Mouse (Mus musculus): ENCODE results near the gene Hmcn1.

Hmcn1 gene

DNA sequence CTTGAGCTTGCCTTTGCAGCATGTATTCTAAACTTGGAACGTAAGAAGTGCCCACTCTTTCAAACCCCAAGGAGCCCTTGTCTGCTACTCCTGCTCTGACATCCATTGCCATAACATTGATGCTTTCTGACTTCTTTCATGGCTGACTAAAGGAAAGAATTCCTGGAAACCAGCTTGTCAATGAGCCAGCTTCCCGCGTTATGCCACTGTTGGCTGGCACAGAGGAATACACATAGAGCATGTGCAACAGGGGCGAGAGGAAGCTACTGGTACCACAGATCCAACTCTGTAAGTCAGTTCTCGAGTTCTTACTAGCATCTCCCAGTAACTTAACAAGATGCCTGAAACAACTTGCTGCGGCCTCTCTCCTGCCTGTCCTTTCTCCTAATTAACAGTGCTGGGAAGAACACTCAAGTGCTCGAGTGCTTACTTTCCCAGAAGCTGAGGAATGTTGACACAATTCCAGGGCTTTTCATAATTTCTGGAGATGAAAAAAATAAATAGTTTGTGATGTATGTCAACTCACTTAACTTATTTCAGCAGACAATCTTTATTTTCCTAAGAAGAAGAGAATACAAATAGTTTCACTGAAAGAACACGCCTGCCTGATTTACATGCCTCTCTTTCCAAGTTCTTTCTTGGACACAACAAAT, 192.5 kb downstream of the Hmcn1 start:
- in situ Hi-C loops (cut with MboI; ENCODE audit: low sequenced_read_pairs) = no loop called here

DNA sequence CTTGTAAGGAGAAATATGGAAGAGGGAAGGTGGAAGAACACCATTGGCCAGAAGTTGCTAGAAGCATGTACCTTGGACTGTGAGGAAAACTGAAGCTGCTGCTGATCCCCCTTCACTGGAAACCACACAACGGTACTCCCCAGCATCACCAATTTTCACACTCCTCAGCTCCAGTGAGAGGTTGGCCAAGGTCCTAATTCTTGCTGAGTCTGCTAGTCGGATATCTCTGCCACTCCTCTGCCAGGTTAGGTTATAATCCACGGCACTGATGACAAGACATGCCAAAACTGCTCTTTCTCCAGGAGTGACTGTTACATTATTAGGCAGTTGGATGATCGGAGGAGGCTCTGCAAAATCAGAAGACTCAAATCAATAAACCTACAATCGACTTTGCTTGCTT, 194.6 kb downstream of the Hmcn1 start:
- in situ Hi-C loops (cut with MboI; ENCODE audit: low sequenced_read_pairs) = no loop called here

DNA sequence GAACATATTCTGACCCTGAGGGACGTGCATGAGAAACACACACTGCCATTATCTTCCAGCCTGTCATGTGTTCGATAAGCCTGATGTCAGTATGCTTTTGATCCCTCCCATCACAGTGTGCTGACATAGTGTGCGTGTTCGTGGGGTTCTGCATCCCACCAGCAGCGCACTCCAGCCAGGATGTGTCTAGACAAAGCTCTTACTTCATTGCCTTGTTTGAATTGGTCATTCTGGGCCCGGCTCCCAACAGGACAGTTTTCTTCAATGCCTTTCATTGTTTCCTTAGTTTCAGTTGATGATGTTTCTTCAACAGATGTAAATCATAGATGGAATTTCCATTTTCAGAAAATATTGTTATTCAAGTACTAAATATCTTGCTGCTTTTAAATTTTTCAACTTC, 206.5 kb downstream of the Hmcn1 start:
- in situ Hi-C loops (cut with MboI; ENCODE audit: low sequenced_read_pairs) = no loop called here

DNA sequence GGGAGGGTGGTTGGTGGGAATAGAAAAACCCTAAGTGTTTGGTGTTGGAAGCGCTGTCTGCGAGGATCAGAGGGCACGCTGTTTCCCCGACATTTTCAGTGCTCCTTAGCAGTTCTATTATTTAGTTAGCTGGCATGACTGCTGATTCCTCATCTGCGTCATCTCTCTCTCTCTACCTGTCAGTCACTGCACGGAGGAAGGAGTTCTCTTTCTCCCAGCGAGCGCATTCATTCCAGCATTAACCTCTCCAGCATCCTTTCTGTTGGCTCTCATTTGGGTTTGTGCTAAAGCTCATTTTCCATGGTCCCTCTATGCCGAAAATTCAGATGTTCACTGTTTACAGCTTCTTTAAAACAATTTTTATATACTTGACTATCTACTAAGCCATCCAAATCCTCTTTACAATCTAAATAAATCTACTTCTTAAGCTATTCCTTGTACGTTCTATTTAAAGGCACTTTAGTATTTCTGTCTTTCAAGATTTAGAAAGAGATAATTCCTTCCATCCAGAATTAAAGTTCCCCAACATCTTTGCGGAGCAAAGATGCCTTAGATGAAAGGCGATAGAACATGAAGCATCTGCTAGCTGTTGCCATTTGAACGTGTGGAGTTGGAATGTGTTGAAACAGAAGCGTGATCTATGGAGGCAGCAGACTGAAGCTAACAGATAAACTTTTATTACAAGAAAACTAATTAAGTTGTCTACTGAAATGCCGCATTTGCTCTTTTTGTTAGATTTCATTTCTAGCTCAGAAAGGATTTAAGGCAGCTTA, 210.0 kb downstream of the Hmcn1 start:
- in situ Hi-C loops (cut with MboI; ENCODE audit: low sequenced_read_pairs) = no loop called here

DNA sequence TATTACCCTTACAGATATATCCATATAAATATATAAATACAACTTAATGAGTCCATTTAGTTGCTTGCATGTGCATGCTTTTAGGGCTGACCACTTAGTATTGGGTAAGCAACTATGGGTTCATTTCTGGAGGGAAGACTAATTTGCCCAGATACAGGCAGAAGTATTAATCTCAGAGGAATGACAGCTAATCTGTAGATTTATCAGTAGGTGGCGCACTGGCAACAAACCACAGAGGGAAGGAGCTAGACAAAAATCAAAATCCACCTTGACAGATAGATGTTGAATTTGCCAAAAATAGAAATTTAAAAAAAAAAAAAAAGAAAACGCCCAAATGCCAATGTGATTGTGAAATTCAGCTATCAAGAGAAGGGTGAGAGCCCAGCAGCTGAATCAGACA, 213.3 kb downstream of the Hmcn1 start:
- in situ Hi-C loops (cut with MboI; ENCODE audit: low sequenced_read_pairs) = no loop called here

DNA sequence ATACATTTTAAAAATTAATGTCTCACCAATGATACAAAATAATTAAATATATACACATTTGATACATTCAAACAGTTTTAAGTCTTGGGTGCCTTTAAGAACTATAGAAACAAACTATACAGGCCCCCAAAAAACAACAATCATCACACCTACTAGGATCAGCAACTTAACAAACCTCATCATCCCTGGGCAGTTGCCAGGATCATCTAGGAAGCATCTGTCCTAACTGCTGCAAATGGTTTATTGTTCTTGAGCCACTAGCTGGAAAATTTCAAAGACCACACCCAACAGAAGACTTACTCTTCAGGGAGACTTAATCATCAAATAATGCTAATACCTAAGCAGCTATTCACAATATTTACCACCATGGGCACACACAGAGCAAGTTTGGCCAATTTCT, 216.5 kb downstream of the Hmcn1 start:
- in situ Hi-C loops (cut with MboI; ENCODE audit: low sequenced_read_pairs) = no loop called here

DNA sequence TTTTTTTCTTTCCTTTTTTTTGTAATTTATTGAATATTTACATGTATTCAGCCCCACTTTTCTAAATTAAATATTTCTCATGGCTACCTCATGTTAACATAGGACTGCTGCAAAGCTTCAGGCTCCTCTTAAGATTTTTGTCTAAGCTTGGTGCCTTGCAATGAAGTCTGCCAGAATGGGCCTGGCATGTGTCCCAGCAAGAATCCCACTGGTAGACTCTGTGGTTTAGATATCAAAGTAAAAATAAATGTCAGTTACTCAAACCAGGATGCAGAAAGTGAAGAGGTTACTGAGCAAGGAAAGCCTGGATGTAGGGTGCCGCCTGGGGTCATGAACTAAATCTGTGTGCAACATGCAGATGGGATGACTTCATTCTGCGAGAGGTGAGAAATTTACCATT, 217.5 kb downstream of the Hmcn1 start:
- in situ Hi-C loops (cut with MboI; ENCODE audit: low sequenced_read_pairs) = no loop called here

DNA sequence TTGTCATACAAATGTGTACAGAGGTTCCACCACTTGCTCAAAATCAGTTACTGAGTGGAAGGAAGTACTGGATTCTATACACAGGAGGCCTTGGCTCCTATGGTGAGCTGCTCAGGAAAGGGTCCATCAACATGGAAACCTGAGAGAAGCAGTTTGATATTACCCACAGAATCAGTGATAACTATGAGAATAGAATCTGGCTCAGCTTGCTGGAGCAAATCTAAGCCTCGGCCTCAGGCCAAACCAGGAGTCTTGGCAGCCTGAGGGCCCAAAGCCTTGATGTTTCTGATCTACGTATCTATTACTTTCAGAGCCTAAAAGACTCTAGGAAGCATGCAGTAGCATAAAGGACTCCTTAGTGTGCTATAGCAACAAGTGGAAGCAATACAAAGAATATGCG, 220.3 kb downstream of the Hmcn1 start:
- in situ Hi-C loops (cut with MboI; ENCODE audit: low sequenced_read_pairs) = no loop called here

DNA sequence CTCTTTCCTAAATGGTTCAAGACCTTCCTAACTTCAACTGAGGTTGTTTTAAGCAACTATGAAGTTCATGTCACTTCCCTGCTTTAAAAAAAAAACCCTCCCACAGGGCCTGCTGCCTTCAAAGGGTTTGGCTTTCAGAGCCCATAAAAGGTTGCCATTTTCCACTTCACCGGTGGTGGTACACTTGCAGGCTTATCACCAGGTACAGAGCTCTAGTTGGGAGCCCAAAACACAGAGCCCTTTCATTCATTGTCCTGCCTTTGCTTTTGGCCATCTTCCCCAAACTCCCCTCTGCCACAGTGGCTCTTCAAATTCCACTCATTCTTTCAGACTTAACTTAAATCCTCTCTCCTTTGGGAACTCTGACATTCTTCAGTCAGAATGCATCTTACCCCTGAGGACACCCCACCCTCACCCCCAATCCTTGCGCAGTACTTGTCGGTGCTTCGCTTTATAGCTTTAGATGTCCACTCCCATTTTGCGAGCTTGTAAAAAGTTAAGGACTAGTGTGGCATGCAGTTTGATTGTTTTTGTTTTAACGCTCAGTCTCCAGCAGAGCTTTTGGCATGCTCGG, 222.2 kb downstream of the Hmcn1 start:
- in situ Hi-C loops (cut with MboI; ENCODE audit: low sequenced_read_pairs) = no loop called here

DNA sequence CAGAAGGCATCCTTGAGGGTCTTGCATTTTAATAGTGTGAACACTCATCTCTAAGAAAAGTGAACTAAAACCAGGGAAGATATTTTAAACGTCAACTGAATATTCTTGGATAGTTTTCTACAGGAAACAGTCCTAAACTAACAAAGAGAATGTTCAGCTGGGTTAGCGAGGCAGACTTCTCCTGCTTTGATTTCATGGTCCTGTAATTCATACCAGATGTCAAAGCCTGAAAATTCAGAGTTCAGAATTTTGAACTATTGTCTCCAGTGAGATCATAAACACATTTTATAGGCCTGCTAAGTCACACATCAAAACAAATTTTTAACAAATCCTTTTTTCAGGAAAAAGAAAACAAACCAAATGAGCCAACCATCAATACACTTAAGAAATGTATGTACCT, 223.4 kb downstream of the Hmcn1 start:
- in situ Hi-C loops (cut with MboI; ENCODE audit: low sequenced_read_pairs) = no loop called here

DNA sequence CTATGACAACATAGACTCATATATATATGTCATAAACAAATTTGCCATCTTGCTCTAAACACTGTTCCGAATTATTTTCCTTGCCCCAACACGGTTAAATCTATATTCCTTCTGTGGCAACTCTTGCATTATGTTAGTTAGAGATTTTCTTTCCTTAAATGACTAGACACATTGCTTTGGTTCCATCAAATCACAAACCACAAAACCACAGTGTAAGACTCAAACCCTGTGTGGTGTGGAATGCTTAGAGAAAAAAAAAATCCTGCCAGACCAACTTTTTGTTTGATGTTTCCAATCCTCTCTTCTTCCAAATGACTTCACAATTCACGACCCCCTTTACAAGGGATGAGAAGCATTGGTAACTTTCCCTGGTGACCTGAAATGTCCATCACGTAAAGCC, 231.6 kb downstream of the Hmcn1 start:
- in situ Hi-C loops (cut with MboI; ENCODE audit: low sequenced_read_pairs) = no loop called here

DNA sequence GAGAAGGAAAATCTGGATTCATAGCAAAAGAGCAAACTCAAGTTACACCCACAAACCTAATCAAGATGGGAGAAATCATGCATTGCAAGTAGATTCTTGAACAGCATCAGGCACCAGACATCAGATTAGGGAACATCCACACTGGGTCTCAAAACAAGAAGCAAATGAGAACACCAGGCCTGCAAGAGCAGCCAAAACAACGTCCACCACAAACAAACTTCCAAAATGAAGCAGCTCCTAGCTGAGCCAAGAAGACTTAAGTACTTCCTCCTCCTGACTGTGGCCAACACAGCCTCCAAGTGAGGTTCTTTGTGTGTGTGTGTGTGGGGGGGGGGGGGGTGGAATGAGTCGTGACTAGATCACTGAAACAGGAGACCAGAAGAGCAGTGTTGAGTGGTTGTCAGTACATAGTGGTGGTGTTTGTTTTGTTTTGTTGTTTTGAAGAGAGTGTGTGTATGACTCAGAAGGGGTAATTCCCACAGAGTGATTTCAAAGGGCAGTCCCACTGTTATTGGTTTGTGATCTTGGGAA, 232.4 kb downstream of the Hmcn1 start:
- in situ Hi-C loops (cut with MboI; ENCODE audit: low sequenced_read_pairs) = no loop called here

DNA sequence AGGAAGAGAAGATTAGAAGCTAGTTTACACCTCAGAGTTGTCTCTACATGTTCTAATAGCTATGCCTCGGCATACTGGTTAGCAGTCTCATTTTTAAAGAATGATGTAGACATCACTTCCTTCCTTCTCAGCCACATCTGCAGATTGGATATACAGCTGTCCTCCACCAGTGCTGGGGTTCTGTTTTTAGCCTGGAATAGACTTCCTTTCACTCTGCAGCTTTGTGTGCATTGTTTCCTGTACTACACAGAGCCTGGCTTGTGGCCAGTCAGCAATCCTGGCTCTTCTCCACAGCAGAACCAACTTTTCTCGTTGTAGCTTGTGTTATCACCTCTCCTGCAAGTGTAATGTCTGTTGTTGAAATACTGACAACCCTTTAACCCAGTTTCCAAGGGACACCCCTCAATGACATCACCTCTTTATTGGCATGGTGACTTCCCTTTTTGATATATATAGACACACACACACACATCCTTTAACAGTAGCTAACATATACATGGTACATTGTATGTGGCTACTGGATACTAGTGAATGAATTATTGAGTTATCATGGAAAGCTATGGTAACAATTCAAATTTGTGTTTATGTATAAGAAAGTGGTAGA, 233.7 kb downstream of the Hmcn1 start:
- in situ Hi-C loops (cut with MboI; ENCODE audit: low sequenced_read_pairs) = no loop called here

DNA sequence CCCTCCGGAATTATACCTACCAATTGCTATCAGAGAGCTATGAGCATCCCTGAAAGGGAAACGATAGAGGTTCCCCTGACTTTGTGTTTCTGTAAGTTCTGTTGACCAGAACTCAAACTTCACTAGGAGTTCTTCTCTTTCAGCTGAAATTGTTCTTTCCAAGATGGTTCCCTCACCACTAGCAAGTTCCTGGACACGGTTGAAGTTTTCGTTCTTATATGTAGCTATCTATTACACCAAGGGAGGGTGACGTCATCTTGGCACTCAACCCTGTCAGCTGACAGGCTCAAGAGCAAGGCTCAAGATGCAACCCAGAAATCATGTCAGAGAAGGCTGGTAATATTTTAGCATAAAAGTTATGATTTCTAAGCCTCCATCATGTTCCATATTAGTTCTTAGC, 239.3 kb downstream of the Hmcn1 start:
- in situ Hi-C loops (cut with MboI; ENCODE audit: low sequenced_read_pairs) = no loop called here

DNA sequence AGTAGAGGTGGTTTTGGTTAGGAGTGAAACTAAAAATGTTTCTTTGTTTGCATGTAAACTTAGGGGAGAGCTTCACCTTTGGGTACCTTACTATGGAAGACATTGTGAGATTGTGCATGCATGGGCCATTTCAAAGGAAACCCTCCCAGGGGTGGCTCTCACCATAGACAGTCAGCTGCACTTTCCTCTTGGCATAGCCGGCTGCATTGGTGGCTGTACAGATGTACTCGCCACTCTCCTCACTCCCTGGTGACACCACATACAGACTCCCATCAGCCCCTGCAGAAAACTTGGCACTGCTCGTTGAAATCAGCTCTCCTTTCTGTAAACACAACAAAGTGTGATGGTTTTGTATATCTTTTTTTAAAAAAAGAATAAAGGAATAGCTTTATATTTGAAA, 244.5 kb downstream of the Hmcn1 start:
- in situ Hi-C loops (cut with MboI; ENCODE audit: low sequenced_read_pairs) = no loop called here

DNA sequence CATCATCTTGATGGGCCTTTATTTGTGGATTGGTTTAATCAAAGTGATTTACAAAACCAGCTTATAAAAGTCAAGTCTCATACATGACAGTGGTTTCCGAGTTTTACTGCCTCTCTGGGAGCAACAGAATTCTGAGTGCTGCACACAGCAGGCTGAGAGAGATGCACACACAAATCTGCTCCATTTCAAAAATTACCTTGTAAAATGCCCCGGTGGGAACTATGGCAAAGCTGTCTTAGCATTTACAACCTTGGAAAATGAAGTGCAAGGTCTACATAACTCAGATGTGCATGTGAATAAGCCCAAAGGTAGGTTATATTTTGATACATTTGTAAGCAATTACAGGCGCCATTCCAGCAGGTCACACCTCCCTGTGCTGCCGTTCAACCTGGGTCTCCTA, 245.5 kb downstream of the Hmcn1 start:
- in situ Hi-C loops (cut with MboI; ENCODE audit: low sequenced_read_pairs) = no loop called here

DNA sequence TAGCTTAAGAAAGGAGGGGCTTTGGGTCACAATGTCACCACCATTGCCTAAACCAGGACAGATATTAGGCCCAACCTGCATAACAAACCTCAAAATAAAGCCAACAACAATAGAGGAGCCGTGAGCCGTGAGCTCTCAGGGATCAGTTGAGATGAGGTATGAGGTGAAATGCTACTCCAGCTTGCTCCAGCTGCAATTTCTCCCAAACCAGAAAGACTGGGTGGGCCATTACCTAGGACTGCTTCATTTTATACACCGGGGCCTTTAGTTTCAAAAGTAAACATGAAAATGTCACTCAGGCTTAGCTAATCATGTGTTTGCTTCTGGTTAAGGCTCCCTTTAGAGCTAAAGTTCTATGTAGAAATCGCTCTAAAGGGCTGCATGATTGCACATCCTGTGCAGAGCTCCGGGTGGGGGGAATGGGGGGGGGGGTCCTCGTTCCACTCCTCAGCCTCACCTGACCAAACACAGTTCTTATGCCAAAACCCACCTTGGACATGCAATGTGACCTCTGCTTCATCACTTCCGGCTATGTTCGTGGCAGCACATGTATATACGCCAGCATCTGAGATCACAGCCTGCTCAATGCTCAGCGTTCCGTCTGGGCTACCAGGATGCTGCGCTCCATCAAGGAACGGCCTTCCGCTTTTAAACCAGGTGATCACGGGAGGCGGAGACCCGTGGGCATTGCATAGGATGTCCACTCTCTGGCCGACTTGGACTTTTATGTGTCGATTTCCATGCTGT, 250.0 kb downstream of the Hmcn1 start:
- in situ Hi-C loops (cut with MboI; ENCODE audit: low sequenced_read_pairs) = no loop called here

DNA sequence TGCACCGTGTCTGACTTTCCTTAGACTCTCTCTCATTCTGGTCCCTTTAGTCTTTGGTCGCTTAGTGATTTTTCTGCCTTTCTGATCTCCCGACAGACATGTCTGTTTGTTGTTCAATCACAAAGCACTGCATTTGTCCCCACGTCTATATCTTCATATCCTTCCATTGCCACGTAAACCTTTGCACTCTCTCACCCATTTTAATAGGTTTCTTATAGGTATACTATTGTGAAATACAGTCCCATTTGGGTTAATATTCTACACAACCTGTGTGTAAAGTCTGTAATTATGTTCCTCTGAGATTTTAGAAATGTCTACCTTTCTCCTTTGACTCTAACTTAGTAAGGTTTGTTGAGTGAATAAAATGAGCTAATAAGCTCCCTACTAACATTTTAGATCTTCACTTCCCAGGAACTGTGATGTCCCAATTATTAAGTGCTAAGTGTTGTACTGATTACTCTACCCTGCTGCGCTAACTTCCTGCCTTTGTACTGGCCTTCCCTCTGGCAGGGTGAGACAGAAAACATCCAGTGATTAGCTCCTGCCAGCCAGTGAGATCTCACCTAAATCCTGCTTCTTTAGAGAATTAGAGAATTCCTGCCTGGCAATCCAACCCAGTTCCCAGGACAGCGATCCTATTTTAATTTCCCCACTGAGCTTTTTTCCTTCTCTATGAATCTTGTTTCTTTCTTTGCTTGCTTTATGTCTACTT, 250.7 kb downstream of the Hmcn1 start:
- in situ Hi-C loops (cut with MboI; ENCODE audit: low sequenced_read_pairs) = no loop called here

DNA sequence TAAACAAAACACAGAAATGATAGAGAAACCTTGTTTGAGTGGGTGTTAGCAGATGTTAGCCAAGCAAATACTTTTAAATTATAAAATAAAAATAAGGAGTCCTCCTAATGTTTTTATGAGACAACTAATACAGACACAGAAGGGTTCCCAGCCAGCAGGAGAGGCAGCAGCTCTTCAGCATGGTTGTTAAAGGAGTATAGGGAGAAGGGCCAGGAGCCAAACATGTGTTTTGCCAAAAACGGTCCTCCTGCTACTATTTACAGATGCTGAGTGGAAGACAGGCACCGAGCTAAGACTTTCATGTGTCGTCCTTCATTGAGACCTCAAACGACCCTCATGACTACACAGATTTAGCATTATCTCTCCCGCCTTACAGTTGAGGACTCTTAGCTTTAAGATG, 281.8 kb downstream of the Hmcn1 start:
- in situ Hi-C loops (cut with MboI; ENCODE audit: low sequenced_read_pairs) = no loop called here

DNA sequence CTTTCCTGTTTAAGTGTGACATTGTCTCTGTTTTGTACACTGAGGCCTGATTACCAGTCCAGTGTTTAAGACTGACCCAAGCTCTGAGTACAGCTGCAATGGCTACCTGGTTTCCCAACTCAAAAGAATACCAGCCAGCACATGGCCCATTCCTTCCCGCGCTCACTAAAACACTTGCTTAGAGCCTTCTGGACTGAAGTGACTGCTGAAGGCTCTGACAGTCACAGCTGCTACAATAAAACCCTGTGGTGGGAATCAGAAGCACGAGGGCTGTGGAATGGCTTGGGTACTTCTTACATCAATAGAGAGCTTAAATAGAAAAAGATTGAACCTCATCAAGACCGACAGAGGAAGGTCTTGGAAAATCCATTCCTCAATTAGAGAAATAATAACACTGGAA, 286.7 kb downstream of the Hmcn1 start:
- in situ Hi-C loops (cut with MboI; ENCODE audit: low sequenced_read_pairs) = no loop called here

All from CH12F3 (cell line).